Mouse (Mus musculus) spleen, embryonic (tissue): Measurements from ENCODE around the gene Cadm4.

Experiments
- CTCF ChIA-PET: fragments of 350-600 bp; sonication (Branson Sonifier 250); formaldehyde crosslinking; loops from one replicate; lab custom pipeline; 2022; lab: Charles Lee

Cadm4 gene

DNA sequence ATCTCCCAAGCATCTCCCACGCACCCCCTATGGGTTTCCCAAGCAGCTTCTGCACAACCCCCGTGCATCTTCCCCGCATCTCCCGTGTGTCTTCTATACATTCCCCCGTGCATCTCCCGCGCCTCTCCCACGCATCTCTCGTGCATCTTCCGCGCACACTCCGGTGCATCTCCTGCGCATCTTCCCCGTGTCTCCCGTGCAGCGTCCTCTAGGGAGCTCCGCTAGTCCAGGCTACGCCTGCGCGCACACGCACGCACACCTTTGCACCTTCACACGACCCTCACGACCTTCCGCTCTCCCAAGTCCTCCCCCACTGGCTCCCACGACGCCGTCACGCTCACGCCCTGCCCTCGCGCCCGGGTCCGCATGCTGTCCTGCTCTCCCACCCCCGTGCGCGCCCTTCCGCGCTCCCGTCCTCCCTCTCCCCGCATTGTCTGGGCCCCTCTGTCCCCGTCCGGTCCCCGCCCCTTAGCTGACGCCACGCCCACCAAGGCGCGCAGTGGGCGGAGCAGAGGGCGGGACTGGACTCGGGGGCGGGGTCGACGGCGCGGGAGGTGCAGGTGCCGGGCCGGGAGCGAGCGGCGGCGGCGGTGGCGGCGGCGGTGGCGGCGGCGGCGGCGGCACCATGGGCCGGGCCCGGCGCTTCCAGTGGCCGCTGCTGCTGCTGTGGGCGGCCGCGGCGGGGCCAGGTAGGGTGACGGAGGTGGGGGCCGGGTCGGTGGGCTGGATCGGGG is at the start of gene Cadm4:
Gene Cadm4, plus strand, starts transcription at position 550 of the 734 bp plus-strand sequence.
- CTCF ChIA-PET = interaction anchor here (1.3 kb wide), 1 partner anchor 9 kb away, joined by 12 read pairs; no protein-coding TSS in a partner anchor

DNA sequence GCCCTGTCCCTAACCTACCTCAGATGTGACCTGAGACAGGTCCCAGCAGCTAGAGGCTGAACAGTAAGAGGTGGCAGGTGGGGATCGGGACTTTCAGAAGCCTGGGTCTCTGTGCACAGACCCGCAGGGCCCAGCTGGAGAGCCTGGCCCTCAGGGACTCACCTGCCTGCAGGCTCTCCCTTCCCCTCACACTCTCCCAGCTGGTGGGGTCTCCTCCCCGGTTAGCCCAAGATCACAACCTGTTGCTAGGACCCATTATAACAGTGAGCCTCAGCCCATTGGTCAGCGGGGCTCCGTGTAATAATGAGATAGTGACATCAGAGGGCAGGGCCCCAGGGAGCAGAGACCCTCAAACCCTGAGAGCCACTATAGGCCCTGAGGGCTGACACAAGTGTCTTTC is 46.5 kb upstream of the Cadm4 start:
- CTCF ChIA-PET = no interaction called here

DNA sequence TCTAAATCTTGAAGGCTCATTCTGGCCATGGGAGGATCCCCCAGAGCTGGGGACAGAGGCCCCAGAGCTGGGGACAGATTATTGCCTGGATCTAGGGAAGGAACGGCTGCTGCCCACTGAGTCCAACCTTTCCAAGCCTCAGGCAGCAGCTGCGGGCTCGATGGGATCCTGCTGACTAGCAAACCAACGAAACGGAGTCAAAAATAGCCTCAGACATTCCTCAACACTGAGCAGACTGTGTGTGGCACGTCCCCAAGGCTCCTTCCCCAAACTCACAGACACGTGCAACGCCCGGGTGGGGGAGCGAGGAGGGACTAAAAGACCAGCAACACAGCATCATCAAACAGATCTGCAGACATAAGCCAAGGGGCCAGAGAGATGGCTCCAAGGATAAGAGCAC is 43.8 kb upstream of the Cadm4 start:
- CTCF ChIA-PET = no interaction called here

DNA sequence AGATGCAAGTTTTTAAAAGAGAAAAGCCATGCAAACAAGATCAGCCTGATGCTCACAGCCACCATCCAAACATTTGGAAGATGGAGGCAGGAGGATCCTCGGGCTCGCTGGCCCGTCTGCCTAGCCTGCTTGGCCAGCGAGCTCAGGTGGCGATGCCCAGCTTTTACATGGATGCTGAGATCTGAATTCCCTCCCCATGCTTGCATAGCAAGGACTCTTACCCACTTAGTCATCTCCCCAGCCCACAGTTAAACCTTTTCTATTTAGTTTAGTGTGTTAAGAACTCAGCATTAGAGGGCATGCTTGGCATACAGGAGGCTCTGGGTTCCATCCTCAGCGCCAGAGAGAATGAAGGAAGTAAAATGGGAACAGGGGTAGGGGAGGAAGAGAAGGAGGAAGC is 42.6 kb upstream of the Cadm4 start:
- CTCF ChIA-PET = interaction anchor here (0.6 kb wide), 1 partner anchor 9 kb away, joined by 25 read pairs; no protein-coding TSS in a partner anchor

DNA sequence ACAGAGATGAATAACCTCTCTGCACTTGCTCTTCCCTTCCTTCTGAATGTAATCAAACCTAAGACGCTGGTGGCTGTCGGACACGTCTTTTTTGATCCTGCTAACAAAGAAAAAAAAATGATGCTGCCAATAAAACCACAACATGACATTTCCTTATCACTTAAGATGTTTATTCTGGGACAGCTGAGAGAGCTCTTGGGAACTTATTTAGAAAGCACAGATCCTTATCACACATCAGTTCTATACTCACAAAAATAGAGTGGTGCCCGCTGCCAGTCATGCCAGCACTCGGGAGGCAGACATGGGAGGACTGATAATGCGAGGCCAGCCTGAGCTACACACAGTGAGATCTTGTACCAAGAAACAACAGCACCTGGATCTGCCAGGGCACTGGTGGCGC is 41.9 kb upstream of the Cadm4 start:
- CTCF ChIA-PET = interaction anchor here (0.6 to 0.7 kb wide), 2 partner anchors 8 to 37 kb away, joined by 3 to 25 read pairs; no protein-coding TSS in a partner anchor

DNA sequence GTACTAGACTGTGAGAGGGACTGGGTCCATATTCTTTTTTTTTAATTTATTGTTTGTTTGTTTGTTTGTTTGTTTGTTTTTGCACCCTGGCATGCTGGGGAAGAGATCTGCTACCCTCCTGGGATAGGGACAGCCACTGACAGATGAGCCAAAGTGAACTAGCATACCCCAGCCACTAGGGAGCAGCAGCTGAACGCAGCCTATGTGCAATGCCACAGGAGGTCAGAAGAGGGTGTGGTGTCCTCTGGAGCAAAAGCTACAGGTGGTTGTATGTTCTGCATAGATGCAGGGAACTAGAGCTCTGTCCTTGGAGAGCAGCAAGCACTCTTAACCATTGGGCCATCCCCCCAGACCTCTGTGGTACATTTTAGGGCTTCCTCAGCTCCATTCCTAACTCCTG is 40.0 kb upstream of the Cadm4 start:
- CTCF ChIA-PET = interaction anchor here (0.7 to 2.3 kb wide), 13 partner anchors 10 to 122 kb away, joined by 3 to 12 read pairs (median 4); partner anchors contain the start of gene Irgc1

DNA sequence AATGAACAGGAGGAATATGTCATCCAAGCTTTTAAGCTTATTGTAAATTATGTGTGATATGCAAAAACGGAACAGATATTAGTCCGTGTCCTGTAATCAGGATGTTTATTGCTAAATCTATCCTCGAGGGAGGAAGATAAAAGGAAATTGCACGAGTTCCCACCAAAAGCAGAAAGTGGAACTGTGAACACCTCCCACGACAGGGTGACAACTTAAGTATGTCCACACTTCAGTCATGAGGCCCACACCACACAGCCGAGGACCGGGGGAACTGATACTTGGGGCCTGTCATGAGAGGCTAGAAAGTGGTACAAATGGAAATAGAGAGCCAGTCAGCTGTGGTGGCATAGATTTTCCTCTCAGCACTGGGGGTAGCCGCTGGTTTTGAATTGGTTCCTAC is 39.5 kb upstream of the Cadm4 start:
- CTCF ChIA-PET = interaction anchor here (0.7 to 2.3 kb wide), 12 partner anchors 10 to 122 kb away, joined by 3 to 12 read pairs (median 4); partner anchors contain the start of genes Irgc1 and Plaur

DNA sequence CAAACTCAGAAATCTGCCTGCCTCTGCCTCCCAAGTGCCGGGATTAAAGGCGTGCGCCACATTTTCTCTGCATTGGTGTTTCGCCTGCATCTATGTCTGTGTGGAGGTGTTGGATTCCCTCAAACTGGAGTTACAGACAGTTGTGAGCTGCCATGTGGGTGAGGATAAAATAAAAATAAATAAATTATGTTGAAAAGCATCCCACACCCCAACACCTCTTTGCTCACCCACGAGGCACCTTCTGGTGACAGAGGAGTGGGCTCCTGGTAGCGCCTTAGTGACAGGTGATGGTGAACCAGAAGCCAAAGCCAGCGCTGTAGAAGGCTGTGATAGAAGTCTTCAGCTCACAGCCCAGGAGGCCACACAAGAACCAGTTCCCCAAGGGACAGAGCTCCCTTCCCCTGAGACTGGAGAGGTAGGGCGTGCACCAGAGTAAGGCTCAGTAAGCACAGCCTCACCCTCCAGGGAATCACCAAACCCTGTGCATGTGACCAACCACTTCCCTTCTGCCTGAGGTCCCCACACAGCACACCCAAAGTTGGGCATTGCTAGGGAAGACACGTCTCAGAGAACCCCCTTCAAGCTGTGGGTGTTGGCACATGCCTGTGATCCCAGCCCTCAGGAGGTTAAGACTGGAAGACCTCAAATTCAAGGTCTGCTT is 36.4 kb upstream of the Cadm4 start:
- CTCF ChIA-PET = interaction anchor here (1.2 to 2.8 kb wide), 2 partner anchors 12 to 156 kb away, joined by 3 to 11 read pairs; no protein-coding TSS in a partner anchor

DNA sequence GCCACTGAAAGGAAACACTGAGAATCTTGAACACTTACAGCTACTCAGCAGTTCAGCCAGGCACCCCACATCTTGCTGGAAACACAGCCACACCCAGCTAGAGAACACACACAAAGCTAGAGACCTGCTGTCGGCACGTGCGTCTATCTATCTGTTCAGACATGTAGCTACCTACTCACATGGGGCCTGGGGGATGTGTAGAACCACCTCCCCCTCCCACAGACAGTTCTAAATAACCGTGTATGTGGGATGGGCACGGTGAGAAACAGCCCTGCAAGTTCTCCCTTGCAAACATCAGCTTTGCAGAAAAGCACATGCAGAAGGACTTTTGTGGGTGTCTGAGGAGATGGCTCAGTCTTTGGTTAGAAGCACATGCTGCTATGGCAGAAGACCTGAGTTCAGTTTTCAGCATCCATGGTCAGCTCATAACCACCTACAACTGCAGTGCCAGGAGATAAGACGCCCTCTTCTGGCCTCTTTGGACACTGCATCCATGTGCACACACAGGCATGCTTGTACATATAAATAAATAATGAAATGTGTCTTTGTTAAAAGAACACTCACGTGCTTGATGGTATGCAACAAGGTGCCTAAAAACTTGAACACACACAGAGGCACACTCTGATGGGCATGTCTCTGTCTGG is 35.0 kb upstream of the Cadm4 start:
- CTCF ChIA-PET = interaction anchor here (0.5 to 3.1 kb wide), 3 partner anchors 11 to 40 kb away, joined by 8 to 24 read pairs (median 11); no protein-coding TSS in a partner anchor

DNA sequence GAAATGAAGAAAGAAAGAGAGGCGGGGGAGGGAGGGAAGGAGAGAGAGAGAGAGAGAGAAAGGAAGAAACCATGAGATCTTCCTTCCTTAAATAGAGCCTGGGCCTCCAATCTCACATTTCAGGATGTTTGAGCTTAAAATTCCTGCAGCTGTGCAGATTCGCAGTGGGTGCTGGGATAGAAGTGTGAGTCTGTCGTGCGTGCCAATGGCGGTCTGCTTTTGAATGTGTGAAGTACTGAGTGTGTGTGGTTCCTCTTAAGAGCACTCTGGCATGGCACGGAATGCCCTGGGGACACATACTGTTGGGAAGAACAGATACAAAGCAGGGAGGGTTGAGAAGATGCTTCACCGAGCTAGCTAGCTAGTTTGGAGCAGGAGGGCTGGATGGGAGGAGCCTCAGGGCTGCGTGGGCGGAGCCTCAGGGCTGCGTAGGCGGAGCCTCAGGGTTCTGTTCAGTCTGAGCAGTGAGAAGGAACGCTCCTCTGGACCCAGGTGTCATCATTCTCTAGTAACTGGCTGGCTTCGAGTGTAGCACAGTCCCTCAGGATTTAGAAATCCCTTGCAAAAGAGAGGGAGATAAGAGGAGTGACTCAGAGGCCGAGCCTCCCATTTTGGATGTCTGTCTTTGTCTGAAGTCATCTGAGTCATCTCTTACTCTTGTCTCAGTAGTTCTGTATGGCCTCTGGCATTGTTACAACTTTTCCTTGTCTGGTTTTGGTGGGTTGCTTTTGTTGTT is 32.9 kb upstream of the Cadm4 start:
- CTCF ChIA-PET = interaction anchor here (0.7 to 3.1 kb wide), 3 partner anchors 9 to 24 kb away, joined by 13 to 25 read pairs (median 24); partner anchors contain the start of gene Plaur

DNA sequence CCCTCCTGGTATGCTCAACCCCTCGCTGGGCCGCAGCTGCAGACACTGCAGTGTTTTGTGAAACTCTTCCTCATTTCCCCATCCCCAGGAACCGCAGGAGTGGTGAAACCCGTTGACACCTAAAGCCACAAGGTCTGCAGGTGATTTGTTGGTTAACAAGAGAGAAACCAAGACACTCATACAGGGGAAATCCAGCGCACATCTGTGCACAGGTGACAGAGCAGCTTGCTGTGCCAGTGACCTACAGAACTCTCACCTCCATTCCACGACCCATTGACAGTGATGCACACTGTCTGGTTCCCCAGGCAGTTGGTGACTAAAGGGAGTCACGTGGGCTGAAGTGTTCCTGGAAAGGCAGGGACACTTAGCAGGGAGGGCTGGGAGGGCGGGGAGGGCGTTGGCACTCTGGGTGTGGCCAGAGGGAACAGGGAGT is 31.2 kb upstream of the Cadm4 start:
- CTCF ChIA-PET = interaction anchor here (0.5 to 1.8 kb wide), 3 partner anchors 9 to 56 kb away, joined by 3 to 6 read pairs (median 4); partner anchors contain the start of genes Plaur and Zfp428

DNA sequence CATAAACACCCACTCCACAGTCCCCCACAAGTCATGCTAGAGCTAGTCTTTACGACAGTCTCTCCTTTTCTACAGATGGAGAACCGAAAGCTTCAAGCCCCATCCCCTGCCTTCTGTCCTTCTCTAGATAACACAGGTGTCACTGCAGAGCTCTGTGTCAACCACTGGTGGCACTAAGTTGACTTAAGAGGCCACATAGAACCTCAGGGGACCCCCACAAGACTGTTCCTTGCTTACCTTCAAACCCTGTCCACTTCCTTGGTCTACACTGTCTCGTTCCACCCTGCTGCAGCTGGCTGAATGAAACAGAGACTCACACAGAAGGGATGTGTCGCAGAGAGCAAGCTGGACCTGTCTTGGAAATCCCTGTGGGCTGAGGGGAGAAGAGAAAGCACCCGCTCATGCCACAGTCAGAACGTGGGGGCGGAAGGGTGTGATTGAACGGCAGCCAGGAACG is 29.9 kb upstream of the Cadm4 start, which contains the start of gene Irgc1:
Gene Irgc1, minus strand, starts transcription at position 443 of the 457 bp plus-strand sequence.
- CTCF ChIA-PET = interaction anchor here (0.6 to 2.0 kb wide), 6 partner anchors 8 to 52 kb away, joined by 3 to 9 read pairs (median 5); no protein-coding TSS in a partner anchor

DNA sequence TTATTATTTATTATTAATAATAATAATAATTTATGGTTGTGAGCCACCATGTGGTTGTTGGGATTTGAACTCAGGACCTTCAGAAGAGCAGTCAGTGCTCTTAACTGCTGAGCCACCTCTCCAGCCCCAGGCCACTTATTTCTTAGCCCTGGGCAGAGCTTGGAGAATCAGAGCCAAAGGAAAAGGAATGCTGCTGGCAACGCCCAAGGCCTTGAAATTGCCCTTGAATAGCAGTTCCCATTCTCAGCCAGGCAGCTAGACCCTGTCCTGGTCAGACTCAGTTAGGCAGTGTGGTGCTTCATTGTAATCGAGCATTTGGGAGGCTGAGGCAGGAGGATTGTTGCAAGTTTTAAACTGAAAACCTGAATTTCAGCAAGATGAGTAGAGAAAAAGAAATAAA is 27.6 kb upstream of the Cadm4 start:
- CTCF ChIA-PET = interaction anchor here (0.6 to 1.1 kb wide), 2 partner anchors 135 to 190 kb away, joined by 3 to 4 read pairs; no protein-coding TSS in a partner anchor

DNA sequence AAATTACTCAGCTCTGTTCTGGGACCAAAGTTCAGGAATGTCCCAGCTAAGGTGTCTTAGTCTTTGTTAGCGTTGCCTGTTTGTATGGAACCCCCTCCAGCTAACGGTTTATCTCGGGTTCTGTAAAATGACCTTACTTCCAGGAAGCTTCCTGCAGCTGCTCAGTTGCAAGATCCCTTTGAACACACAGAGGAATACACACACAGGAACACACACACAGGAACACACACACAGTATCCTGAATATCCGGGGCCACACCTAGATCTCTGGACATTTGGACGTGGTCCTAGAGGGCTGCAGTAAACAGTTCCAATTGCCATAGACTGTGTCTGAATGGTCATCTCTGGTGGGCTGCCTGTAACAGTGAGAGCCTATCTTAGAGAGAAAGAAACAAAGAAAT is 26.1 kb upstream of the Cadm4 start:
- CTCF ChIA-PET = interaction anchor here (0.7 to 1.0 kb wide), 2 partner anchors 14 to 21 kb away, joined by 3 to 12 read pairs; no protein-coding TSS in a partner anchor

DNA sequence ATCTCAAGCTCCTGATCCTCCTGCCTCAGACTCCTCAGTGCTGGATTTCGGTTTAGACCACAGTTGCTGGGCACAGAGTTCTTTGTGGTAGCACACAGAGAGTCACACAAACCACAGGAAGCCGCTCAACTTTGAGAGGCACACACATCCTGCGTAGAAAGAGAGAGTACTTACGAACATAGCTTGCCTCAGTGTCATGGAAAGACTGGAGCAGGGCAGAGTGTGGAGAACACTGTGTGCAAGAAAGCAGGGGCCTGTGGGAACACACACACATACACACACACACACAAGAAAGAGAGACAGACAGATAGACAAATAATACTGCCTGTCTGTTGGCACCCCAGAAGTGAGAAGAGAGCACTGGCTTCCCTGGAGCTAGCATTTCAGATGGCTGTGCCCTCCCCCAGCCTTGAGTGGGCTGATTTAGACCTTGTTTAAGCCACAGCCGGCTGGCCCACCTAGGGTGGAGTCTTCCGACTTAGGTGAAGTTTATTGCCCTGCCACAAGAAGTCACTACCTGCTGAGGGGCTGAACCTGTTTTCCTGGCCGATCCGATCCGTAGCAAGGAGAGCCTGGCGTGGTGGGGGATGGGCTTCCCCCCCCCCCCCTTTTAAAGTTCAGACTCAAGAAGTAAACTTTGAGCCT is 24.0 kb upstream of the Cadm4 start:
- CTCF ChIA-PET = interaction anchor here (0.7 to 1.5 kb wide), 5 partner anchors 10 to 44 kb away, joined by 3 to 13 read pairs (median 8); no protein-coding TSS in a partner anchor

DNA sequence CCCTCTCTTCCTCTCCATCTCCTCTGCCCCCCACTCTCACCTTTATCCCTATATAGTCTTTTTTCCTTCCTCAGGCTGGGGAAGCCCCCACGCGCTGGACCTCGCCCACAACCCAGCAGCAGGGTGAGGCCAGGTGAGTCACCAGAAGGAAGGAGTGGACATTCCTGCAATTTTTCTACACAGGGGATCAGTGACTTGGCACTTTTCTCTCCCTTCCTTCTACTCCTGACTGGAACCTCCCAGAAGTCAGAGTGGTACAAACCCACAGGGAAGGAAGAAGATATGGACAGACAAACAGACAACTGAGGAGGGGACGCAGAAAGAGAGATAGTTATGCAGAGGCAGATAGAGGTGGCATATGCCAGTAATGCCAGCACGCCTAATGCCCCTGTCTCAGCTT is 22.4 kb upstream of the Cadm4 start:
- CTCF ChIA-PET = interaction anchor here (0.6 to 1.4 kb wide), 3 partner anchors 8 to 15 kb away, joined by 3 to 6 read pairs (median 3); no protein-coding TSS in a partner anchor

DNA sequence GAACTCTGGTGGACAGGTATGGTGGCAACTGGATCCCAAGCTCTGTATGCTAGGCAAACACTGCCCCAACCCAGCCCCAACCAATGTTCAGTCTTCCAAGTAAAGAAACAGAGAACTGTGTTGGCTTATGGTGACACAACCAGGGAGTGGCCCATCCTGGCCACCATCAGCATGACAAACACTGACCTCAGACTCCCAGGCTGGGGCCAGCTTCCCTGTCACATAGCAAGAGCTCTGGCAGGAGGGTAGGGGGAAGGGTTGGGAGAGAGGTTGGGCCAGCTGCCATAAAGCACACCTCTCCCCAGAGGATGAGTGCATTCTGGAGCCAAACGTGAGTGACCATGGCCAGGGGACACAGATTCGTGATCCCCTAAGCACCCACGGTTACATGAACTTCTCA is 22.0 kb upstream of the Cadm4 start:
- CTCF ChIA-PET = interaction anchor here (1.0 to 1.4 kb wide), 2 partner anchors 9 kb away, joined by 3 to 6 read pairs; no protein-coding TSS in a partner anchor

DNA sequence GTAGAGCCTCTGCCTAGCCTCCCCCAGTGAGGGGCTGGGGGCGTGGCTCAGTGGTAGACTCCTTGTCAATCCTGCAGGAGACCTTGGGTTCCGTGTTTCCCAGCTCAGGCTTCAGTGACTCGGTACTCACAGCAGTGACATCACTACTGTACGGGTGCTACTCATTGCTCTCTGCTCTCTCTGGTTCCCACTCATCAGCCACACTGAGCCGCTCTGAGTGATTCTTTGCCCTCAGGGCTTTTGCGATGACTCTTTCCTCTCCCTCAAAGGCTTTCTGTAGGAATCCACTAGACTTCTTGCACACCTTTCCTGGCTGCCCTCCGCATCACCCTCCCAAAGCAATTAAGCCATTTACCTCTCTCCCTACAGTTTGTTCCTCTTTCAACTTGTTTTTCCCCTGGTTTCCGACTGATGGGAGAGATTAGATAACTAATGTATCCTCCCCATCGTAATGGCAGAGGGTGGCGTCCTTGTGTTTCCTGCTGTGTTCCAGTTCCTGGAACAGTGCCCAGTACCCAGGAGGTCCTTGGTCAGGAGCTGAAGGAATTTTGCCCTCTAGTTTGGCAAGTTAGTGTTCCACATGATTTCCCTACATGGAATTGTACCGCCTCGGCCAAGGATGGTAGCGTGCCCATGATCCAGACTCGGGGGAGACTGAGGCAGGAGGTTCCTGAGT is 20.3 kb upstream of the Cadm4 start:
- CTCF ChIA-PET = interaction anchor here (0.6 to 1.8 kb wide), 5 partner anchors 12 to 46 kb away, joined by 3 to 15 read pairs (median 4); no protein-coding TSS in a partner anchor
